Mouse (Mus musculus): ENCODE data around the gene Tbc1d4.

GRCm38 (mm10) chr14:101437925-101438324, 171.1 kb downstream of the Tbc1d4 start:
- TF ChIP-seq CTCF (IDR thresholded peaks at IDR 0.05; ENCODE audit: low read depth, low read length) (no peak), POLR2A (IDR thresholded peaks at IDR 0.05; ENCODE audit: borderline replicate concordance, low read depth, low read length) (no peak)

Data from bone marrow macrophage, adult 2 months (primary cell).